Mouse (Mus musculus): ENCODE measurements around the gene Chka.

Chka gene

GRCm38 (mm10) chr19:3916727-3917126 lies 65.2 kb downstream of the Chka start:
- no peak for DNase-seq (ENCODE audit: low spot score)

DNA sequence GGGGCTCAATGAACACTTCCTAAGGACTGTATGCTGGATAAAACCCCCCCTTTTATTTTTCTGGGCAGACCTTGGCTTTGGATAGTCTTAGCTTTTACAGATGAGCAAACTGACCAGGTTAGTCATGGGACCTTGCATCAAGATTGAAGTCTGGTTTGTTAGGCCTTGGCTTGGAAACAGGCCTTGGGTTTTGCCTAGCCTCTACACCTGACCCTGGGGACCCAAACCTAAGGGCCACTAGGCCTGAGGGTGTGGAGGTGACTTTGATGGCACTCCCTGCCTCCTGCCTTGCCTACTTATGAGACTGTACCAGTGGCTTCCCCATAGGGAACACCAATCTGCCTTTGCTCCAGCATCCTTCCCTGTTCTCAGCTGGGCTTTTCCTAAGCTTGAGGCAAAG lies 68.4 kb downstream of the Chka start:
- no peak for DNase-seq (ENCODE audit: low spot score)

DNA sequence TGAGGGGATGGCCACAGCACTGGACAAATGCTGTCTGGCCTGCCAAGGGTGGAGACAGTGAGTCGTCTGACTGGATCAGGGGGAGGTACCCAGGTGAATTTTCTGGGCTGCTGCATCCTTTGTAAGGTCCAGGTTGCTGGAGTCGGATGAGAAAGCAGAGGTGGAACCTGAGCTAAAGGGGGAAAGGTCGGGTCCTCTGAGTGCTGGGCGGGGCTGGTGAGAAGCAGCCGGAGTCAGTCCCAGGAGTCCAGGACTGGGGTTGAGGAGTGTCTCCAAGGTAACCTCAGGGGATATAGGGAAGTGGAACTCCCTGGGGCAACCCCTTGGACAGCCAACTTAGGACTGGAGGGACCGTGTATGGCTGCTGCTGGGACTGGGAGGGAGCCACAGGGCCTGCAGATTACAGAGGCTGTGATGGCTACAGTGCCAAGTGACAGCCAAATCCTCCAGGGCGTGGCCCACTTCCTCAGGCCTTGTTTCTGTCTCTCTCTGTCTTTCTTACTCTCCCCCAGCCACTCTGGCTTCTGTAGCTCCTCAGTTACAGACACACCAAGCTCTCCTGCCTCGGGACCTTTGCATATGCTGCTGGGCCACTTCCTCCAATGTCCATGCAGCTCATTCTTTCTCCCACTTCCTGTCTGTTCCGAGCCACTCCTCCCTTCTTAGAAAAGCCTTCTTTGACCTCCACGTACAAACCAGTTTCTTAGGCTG lies 71.2 kb downstream of the Chka start:
- no peak for DNase-seq (ENCODE audit: low spot score)

DNA sequence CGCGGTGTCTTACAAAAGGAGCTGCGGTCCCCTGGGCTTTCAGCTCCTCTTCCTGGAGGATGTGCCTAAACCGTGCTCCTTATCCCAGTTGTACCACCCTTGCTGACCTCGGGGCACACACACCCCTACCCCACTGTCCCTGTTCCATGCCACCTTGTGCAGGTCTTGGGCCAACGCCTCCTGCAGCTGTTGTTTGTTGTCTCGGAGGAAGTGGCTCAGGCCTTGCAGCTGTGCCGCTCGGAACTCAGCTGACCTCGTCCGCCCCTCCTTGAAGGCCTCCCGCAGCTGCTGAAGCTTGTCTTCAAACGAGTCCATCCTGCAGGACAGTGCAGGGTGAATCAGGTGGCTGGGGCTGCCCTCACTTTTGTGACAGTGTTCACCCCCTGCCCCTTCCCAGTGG lies 72.0 kb downstream of the Chka start:
- DNase-seq (ENCODE audit: low spot score): no peak

- DNase-seq (ENCODE audit: low spot score): no peak
Observed at GRCm38 (mm10) chr19:3924190-3924589, 72.6 kb downstream of the Chka start.

GRCm38 (mm10) chr19:3924868-3925267 lies 73.3 kb downstream of the Chka start:
- DNase-seq (ENCODE audit: low spot score): no peak

DNA sequence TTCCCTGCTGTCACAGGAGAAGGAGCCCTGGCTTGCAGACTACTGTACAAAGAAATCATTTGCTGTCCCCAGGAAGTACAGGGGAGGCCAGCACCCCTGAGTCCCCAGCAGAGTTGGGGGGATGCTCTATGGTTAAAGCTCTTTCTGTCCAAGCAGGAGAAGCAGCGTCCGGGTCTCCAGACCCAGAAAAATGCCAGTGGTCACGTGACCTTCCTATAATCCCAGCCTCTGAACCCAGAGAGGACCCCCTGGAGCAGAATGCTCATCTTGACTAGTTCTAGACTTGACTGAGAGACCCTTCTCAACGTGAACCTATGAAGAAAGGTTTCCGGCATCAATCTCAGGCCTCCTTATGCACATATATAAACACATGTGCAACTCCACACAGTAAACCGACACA lies 74.3 kb downstream of the Chka start:
- DNase-seq (ENCODE audit: low spot score): no peak

DNA sequence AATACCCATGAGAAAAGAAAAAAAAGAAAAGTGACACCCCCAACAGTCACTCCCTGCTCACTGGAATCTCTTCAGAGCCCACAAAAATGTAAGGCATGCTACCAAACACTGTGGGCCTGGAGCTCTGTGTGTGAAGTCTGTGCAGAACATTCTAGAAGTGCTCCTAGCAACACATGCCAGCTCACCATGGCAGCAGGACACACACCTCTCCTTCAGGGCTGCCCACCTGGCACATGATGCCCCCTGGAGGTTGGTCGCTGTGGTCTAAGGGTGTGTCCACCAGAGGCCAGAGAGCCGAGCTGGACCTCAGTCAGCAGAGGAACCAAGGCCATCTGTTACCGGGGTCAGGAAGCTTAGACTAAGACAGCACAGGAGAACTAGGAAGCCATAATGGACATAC lies 74.7 kb downstream of the Chka start:
- no peak for DNase-seq (ENCODE audit: low spot score)

DNA sequence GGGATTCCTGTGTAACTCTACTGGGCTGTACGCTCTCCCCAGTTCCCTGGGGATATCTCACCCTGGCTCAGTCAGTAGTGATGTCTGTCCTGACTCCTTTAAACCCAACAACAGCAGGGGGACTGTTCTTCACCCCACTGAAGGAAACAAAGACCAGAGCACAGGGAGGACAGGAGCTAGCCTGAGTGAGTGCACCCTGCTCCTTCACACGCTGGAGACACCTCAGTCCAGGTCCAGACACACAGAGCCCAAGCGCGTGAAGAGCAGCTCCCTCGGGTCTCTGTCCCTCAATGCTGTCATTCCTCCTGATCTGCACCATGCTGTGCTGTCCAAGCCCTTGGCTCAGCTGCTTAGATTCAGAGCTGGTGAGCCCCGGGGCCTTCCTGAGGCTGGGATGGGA lies 75.1 kb downstream of the Chka start:
- DNase-seq (ENCODE audit: low spot score): no peak

GRCm38 (mm10) chr19:3927989-3928388 lies 76.4 kb downstream of the Chka start:
- no peak for DNase-seq (ENCODE audit: low spot score)

DNA sequence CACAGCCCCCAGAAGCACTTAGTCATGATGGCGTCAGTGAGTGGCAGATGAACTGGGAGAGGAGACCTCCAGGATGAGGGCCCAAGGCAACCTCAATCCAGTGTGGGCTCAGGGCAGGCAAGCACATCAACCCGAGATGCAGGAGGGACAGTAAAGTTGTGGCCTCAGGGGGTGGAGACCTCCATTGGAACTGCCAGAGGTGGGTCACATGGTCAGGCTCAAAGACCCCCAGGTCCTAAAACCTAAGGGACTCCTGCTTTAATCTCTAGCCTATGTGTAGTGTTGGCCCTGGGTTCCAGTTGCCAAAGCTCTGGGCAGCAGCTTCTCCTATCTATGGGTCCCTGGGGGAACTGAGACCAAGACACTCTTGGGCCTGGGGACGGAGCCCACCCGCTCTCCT lies 77.2 kb downstream of the Chka start:
- DNase-seq (ENCODE audit: low spot score): no peak

GRCm38 (mm10) chr19:3929211-3929941 lies 77.8 kb downstream of the Chka start, which contains the start of gene Aldh3b1:
Aldh3b1 (minus strand) TSS chr19:3929808.
- DNase-seq (ENCODE audit: low spot score): peak; percentile 91

- DNase-seq (ENCODE audit: low spot score): no peak
Observed at GRCm38 (mm10) chr19:3930262-3931057, 78.9 kb downstream of the Chka start.

- no peak for DNase-seq (ENCODE audit: low spot score)
Observed at GRCm38 (mm10) chr19:3931716-3932115, 80.1 kb downstream of the Chka start.

DNA sequence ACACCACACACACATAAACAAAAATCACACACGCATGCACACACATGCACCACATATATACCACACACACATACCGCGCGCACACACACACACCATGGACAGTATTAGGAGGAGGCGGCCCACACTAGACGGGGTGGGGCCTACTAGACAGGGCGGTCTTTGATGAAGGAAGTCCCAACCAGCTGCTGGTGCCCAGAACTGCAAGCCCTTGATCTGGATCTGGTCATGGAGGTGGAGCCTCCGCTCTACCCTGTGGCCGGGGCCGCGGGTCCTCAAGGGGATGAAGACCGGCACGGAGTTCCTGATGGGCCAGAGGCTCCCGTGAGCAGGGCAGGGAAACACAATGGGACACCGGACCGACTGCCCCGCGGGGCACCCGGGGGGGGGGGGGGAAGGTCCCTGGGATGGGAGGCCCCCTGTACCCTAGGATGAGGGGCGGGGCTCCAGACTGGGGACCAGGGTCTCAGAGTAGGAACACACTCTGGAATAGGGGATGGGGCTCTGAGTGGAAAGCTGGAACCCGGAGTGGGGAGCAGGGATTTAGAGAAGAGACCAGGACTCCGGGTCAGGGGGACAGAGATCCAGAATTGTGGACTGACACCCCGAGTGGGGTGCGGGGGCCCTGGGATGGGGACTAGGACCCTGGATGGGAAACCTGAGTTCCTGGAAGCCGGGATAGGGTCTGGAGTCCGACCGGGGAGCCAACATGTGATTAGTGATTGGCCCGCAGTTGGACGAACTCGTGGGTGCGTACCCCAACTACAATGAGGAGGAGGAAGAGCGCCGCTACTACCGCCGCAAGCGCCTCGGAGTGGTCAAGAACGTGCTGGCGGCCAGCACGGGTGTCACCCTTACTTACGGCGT lies 83.7 kb downstream of the Chka start, which contains the start of gene Unc93b1:
Gene Unc93b1 (plus strand): TSS at position 155 of the 864 bp plus-strand sequence.
- peak; percentile 51 for DNase-seq (ENCODE audit: low spot score)

- peak; percentile 45 for DNase-seq (ENCODE audit: low spot score)
Observed at GRCm38 (mm10) chr19:3935896-3936850, 84.6 kb downstream of the Chka start.

- DNase-seq (ENCODE audit: low spot score): no peak
Observed at GRCm38 (mm10) chr19:3942315-3942714, 90.7 kb downstream of the Chka start.

DNA sequence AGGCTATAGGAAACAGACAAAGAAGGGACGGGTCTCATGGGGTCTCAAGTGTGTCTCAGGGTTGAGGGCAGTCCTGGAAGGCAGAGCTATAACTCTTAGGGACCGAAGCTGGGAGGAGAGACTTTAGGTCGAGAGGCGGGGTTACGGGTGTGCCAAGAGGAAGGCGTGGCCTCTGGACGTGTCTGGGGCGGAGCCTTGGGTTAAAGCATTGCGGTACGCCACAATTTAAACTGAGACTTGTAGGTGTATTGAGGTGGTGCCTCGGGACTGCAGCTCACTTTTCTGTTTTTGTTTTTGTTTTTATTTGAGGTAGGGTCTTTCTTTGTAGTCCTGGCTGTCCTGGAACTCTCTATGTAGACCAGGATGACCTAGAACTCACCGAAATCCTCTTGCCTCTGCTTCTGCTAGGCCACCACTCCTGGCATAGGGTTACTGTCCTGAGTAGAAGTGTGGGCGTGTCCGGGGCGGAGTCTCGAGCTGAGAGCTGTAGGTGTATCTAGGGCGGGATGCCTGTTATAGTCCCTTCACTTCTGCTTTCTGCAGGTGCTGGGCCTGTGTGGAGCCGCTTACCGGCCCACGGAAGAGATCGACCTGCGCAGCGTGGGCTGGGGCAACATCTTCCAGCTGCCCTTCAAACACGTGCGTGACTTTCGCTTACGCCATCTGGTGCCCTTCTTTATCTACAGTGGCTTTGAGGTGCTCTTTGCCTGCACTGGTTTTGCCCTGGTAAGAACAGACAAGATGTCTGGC lies 91.6 kb downstream of the Chka start:
- DNase-seq (ENCODE audit: low spot score): no peak
